Mouse (Mus musculus) forebrain, embryonic 14.5 days (tissue): ENCODE measurements at regions not wholly inside any gene's neighbourhood (a gene's known extent, or its start where the extent isn't known, plus 50 kb on each side); places are given as distances from the start of the nearest gene placed in this dataset.

Experiments used
- ATAC-seq: fragments of 200-750 bp; cut with Nextera tagmentation; 2 replicates; pipeline ENCODE4 v1.8.0; 2017; ENCODE audit warnings: mild to moderate bottlenecking, moderate library complexity
- DNase-seq: peaks from one replicate; pipeline ENCODE4 v3.0.0-alpha.2; 2015; ENCODE audit warnings: low spot score
- H3K27ac ChIP-seq: fragments of 300-500 bp; sonication (generic); 2 replicates; pipeline ENCODE4 v1.5.1; 2014; ENCODE audit warnings: low read depth, mild to moderate bottlenecking, control low read depth, low read length, moderate library complexity
- H3K27me3 ChIP-seq: fragments of 300-500 bp; sonication (generic); replicated peaks from 2 replicates; pipeline ENCODE4 v1.6.1; 2014; ENCODE audit warnings: low read length, control low read depth, mixed read lengths; ENCODE audit not compliant: control insufficient read depth, insufficient read depth
- H3K36me3 ChIP-seq: fragments of 300-500 bp; sonication (generic); 2 replicates; pipeline ENCODE4 v1.6.1; 2014; ENCODE audit warnings: low read length, control low read depth; ENCODE audit not compliant: control insufficient read depth, insufficient read depth
- H3K4me1 ChIP-seq: fragments of 300-500 bp; sonication (generic); 2 replicates; pipeline ENCODE4 v1.6.1; 2014; ENCODE audit warnings: antibody characterized with exemption, low read length, control low read depth; ENCODE audit not compliant: control insufficient read depth, insufficient read depth
- H3K4me2 ChIP-seq: fragments of 300-500 bp; sonication (generic); 2 replicates; pipeline ENCODE4 v1.6.1; 2014; ENCODE audit warnings: mild to moderate bottlenecking, control low read depth, low read length
- H3K4me3 ChIP-seq: fragments of 300-500 bp; sonication (generic); 2 replicates; pipeline ENCODE4 v1.5.1; 2014; ENCODE audit warnings: low read depth, low read length, control low read depth
- H3K9ac ChIP-seq: fragments of 300-500 bp; sonication (generic); 2 replicates; pipeline ENCODE4 v1.6.1; 2014; ENCODE audit warnings: mild to moderate bottlenecking, low read length, control low read depth, moderate library complexity
- H3K9me3 ChIP-seq: fragments of 300-500 bp; sonication (generic); replicated peaks from 2 replicates; pipeline ENCODE4 v1.6.1; 2016; ENCODE audit warnings: low read length, control low read depth, mixed read lengths; ENCODE audit not compliant: control insufficient read depth
- WGBS: fragments of 180-500 bp; shearing (Covaris S2); extraction: QIAGEN DNeasy Blood & Tissue Kit; methylation state at CpG from one replicate; pipeline ENCODE4 v1.1.7; 2014; 5-methylcytosine and 5-hydroxymethylcytosine counted together

DNA sequence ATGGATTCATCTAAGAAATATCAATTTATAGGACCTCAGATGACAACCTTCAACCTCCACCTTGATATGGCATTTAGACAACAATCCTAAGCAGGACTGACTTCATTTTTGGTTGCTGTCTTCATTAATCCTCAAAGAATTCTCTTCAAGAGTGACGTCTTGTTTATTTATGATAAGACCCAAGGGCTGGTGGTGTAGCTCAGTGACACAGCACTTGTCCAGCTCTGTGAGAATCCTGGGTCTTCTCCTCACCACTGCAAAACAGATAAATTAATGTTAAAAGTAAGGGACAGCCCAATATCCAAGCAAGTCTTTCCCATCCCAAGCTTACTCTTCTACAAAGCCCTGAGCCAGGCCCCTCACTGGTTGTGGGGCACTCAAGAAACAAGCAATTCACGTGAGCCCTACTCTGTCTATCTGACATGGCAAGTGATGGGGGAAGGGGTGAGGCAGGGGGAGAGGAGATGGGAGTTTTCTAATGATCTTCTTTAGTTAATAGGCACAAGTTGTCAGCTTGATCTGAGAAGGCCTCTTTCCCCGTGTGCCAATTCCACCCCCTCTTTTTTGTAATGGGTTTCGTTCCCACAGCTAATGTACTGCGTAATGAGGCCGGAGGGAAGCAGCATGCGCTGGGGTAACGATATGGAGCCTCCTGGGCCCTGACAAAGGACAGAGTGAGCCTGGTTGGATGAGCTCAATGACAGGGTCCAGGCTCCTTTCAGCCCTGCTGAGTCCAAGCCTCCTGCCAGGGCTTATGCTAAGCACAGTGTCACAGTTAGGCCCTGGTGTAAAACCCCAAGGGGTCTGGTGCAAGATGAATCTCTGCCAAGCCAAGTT is 127.7 kb upstream of the Parp11 start:
- Histone ChIP-seq H3K27ac (peak overlapping the region; percentile 72), H3K9ac (no peak overlapping the region), H3K9me3 (no peaks in the 10 kb centered on the region), H3K36me3 (no peaks in the 10 kb centered on the region), H3K4me3 (no peak overlapping the region), H3K27me3 (no peaks in the 10 kb centered on the region), H3K4me2 (no peak overlapping the region), H3K4me1 (peaks cover 15% of the 10 kb centered on the region)
- DNase-seq (peak; percentile 85), ATAC-seq (peak; percentile 92)
- 11% methylated on average over 8 of the region's 8 CpGs for WGBS

- peaks cover 19% of the 10 kb centered on the region for H3K4me1 ChIP-seq
- no peak overlapping the region for H3K4me3 ChIP-seq
- H3K4me2 ChIP-seq: no peak overlapping the region
- WGBS: 87% methylated on average over 4 of the region's 4 CpGs
- no peaks in the 10 kb centered on the region for H3K9me3 ChIP-seq
- no peak overlapping the region for H3K27ac ChIP-seq
- ATAC-seq (no peak), DNase-seq (no peak)
- H3K36me3 ChIP-seq: no peaks in the 10 kb centered on the region
- no peaks in the 10 kb centered on the region for H3K27me3 ChIP-seq
- H3K9ac ChIP-seq: no peak overlapping the region
Measured at GRCm38 (mm10) chr6:127320600-127320999, 126.0 kb upstream of the Parp11 start.

- Histone ChIP-seq H3K27ac (no peak overlapping the region), H3K9ac (no peak overlapping the region), H3K36me3 (no peaks in the 10 kb centered on the region), H3K4me3 (no peak overlapping the region), H3K9me3 (no peaks in the 10 kb centered on the region), H3K27me3 (no peaks in the 10 kb centered on the region), H3K4me2 (no peak overlapping the region), H3K4me1 (peaks cover 21% of the 10 kb centered on the region)
- WGBS: 97% methylated on average over 3 of the region's 3 CpGs
- no peak for DNase-seq
- ATAC-seq: no peak
Measured at GRCm38 (mm10) chr6:127321031-127321430, 125.6 kb upstream of the Parp11 start.

DNA sequence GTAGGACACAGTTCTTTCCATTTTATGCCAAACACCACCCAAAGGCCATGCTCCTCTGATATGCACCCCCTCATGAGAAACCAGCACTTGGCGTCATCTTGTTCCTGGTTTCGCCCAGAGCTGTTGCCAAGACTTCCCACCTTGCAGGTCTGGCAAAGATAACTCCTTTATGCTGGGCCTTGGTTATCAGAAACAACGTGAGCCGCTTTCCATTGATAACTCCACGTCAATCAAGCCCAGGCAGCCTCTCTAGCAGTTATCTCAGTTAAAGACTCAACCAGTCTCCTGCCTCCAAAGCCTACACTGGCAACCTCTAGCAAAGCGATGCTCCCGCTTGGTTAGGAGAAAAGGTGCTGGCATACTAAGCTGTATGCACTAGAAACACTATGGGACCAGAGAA is 124.2 kb upstream of the Parp11 start:
- no peak for DNase-seq
- Histone ChIP-seq H3K4me2 (no peak overlapping the region), H3K9me3 (no peaks in the 10 kb centered on the region), H3K27me3 (no peaks in the 10 kb centered on the region), H3K36me3 (no peaks in the 10 kb centered on the region), H3K4me1 (peaks cover 18% of the 10 kb centered on the region), H3K9ac (no peak overlapping the region), H3K27ac (no peak overlapping the region), H3K4me3 (no peak overlapping the region)
- ATAC-seq: no peak
- WGBS: 91% methylated on average over 7 of the region's 7 CpGs

DNA sequence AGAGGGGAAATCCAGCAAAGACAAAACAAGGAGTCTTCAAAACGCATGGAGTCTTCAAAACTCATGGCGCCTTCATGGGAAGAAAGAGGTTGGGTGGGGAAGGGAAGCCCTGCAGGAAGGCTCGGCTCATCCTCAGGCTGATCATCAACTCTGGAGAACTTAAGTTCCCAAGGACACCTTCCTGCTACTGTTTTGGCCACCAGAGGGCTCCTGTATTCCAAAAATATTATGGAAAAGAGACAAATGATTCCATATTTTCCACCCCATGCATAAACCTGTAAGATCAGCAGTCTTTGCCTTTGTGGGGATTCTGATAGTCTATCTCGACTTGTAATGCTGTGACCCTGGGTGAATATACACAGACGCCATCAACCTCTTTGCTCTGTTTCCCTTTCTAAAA is 121.7 kb upstream of the Parp11 start:
- no peak for ATAC-seq
- no peaks in the 10 kb centered on the region for H3K36me3 ChIP-seq
- WGBS: 54% methylated on average over 5 of the region's 5 CpGs
- H3K4me3 ChIP-seq: no peak overlapping the region
- H3K4me1 ChIP-seq: peaks cover 15% of the 10 kb centered on the region
- no peak overlapping the region for H3K27ac ChIP-seq
- no peak overlapping the region for H3K9ac ChIP-seq
- no peaks in the 10 kb centered on the region for H3K27me3 ChIP-seq
- H3K4me2 ChIP-seq: no peak overlapping the region
- no peaks in the 10 kb centered on the region for H3K9me3 ChIP-seq
- peak; percentile 86 for DNase-seq

GRCm38 (mm10) chr6:127325596-127326332 is 120.9 kb upstream of the Parp11 start:
- DNase-seq (no peak), ATAC-seq (no peak)
- peaks cover 19% of the 10 kb centered on the region for H3K4me1 ChIP-seq
- H3K4me3 ChIP-seq: no peak overlapping the region
- H3K27ac ChIP-seq: no peak overlapping the region
- H3K9ac ChIP-seq: no peak overlapping the region
- no peaks in the 10 kb centered on the region for H3K9me3 ChIP-seq
- H3K36me3 ChIP-seq: no peaks in the 10 kb centered on the region
- H3K27me3 ChIP-seq: no peaks in the 10 kb centered on the region
- WGBS: 72% methylated on average over 7 of the region's 7 CpGs
- H3K4me2 ChIP-seq: no peak overlapping the region

- Histone ChIP-seq H3K27me3 (no peaks in the 10 kb centered on the region), H3K4me1 (peaks cover 19% of the 10 kb centered on the region), H3K4me2 (no peak overlapping the region), H3K9ac (no peak overlapping the region), H3K36me3 (no peaks in the 10 kb centered on the region), H3K27ac (no peak overlapping the region), H3K9me3 (no peaks in the 10 kb centered on the region), H3K4me3 (no peak overlapping the region)
- no peak for DNase-seq
- 85% methylated on average over 6 of the region's 6 CpGs for WGBS
- ATAC-seq: no peak
Measured at GRCm38 (mm10) chr6:127326333-127326729, 120.3 kb upstream of the Parp11 start.

DNA sequence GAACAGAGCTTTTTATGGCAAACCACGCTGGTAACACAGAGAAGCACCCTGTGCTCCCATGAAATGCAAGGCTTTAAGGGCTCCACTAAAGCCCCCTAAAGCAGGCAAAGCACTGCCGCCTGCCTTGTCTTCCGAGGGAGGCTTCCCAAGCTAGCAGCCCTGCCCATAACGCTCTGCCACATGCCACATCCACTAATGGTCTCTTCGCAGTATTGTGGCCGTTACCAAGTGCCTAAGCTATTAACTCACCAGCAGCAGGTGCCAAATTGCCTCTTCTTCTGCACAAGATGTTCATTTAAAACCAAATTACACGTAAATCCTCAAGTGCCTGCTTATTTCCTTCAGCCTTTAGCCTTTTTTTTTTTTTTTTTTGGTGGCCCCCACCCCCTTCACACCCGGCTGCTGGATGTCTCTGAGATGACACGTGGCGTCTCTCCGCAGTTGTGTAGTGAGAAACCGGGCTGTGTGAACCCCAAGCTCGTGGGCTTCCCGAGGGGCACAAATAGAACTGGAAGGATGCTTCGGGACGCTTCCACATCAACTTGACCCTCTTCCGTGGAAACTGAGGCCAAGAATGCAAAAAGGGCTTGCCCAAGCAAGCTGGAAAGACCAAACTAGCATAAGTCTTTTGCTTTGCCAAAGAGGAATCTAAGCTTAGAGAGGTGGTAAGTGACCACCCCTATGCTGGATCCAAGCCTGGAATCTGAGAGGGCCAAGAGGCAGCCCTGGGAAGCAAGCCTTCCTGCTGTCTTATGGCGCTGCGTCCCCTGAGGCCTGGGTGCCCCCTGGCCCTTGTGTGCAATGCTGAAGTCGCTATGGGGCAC is 117.2 kb upstream of the Parp11 start:
- Histone ChIP-seq H3K36me3 (no peaks in the 10 kb centered on the region), H3K9me3 (no peaks in the 10 kb centered on the region), H3K27ac (peak overlapping the region; percentile 90), H3K4me3 (peak overlapping the region; percentile 45), H3K9ac (peak overlapping the region; percentile 71), H3K4me1 (peaks cover 19% of the 10 kb centered on the region), H3K27me3 (no peaks in the 10 kb centered on the region), H3K4me2 (peak overlapping the region; percentile 77)
- DNase-seq (peak; percentile 84), ATAC-seq (peak; percentile 63)
- WGBS: 11% methylated on average over 20 of the region's 20 CpGs
